In the genomic region with DNA sequence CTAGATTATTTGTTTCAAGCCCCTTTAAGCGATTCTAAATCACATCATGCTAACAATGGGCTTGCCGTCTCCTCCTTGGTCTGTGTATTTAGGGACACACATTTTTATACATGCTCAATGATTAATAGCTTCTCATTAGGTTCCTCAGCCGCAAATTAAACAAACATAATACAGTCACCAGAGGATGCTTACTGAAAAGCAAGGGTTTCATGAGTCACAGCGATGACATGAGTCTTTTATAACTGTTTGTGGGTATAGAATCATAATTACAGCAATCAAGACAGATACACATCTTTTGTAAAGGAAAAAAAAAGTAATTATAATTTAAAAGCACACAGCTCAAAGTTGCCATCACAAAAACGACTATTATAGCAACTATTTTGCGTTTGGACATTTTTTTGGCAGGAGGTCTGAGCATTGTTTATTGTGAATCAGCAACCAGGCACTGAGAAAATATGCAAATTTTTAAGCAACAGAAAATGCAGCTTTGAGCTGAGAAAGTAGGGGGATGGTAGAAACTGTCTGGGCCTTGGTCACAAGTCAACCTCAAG, we compare ENCODE assay signal across 10 mouse cellular contexts. TPM values are rescaled to one million over a fixed set of nuclear protein-coding genes. Genes with fewer than 3 reads are reported as not detected.
DNase-seq lines count a peak whose midpoint lies in the region; ATAC-seq lines count a peak whose summit lies in the region.
"Had no signal": no experiment of that assay in that cellular context is flagged by ENCODE, and none has a peak within 500 bp of the region (broad histone marks: within the 10 kb centered on the region; RNA-seq: fewer than 3 reads in every experiment).

No protein-coding gene starts in this region.

- 28% methylated on average over 6 of the region's 6 CpGs for WGBS in kidney, embryonic 16.5 days
- 12% methylated on average over 6 of the region's 6 CpGs for WGBS in forebrain, embryonic 12.5 days
- WGBS in midbrain, embryonic 15.5 days: 21% methylated on average over 6 of the region's 6 CpGs

- H3K4me2 ChIP-seq in kidney, embryonic 16.5 days (replicated peaks; ENCODE audit: low read depth, low read length): peak overlapping the region; percentile 42
- peak overlapping the region; percentile 43; the same call in 1 of the 2 replicates for H3K4me2 ChIP-seq in forebrain, embryonic 12.5 days
- peak overlapping the region; percentile 21 for H3K4me2 ChIP-seq in midbrain, embryonic 15.5 days

- H3K9ac ChIP-seq in kidney, embryonic 16.5 days (replicated peaks; ENCODE audit: low read length): no peak overlapping the region
- no peak overlapping the region for H3K9ac ChIP-seq in forebrain, embryonic 12.5 days
- no peak overlapping the region for H3K9ac ChIP-seq in midbrain, embryonic 15.5 days

- no peak for DNase-seq in kidney, adult 9 months
- DNase-seq in Muller cell, postnatal 12 days (ENCODE audit: inconsistent ontology term): peak; percentile 98
- no peak for DNase-seq in frontal cortex, postnatal 14 days (ENCODE audit: low spot score in 2 of 2)
- no peak for DNase-seq in cerebellum, adult 11-12 months
- DNase-seq: adrenal gland, postnatal 25 days; heart, adult 2 months had no signal

- no peak overlapping the region for H3K27ac ChIP-seq in kidney, embryonic 16.5 days (ENCODE audit: low read length)
- no peak overlapping the region for H3K27ac ChIP-seq in forebrain, embryonic 12.5 days
- H3K27ac ChIP-seq in midbrain, embryonic 15.5 days: no peak overlapping the region
- H3K27ac ChIP-seq: heart, adult 2 months had no signal

- peak overlapping the region; percentile 8; the same call in 1 of the 2 replicates for H3K4me3 ChIP-seq in kidney, embryonic 16.5 days (ENCODE audit: low read length)
- no peak overlapping the region for H3K4me3 ChIP-seq in forebrain, embryonic 12.5 days (replicated peaks)
- no peak overlapping the region for H3K4me3 ChIP-seq in midbrain, embryonic 15.5 days
- H3K4me3 ChIP-seq: heart, adult 2 months had no signal

- H3K27me3 ChIP-seq in kidney, embryonic 16.5 days (ENCODE audit: insufficient read depth, low read length): no peaks in the 10 kb centered on the region
- H3K27me3 ChIP-seq in forebrain, embryonic 12.5 days: peaks cover 29% of the 10 kb centered on the region; the same call in 1 of the 2 replicates
- no peaks in the 10 kb centered on the region for H3K27me3 ChIP-seq in midbrain, embryonic 15.5 days (replicated peaks)

- no peak for ATAC-seq in kidney, embryonic 16.5 days (ENCODE audit: low FRiP score, low TSS enrichment)
- ATAC-seq in forebrain, embryonic 12.5 days (ENCODE audit: low FRiP score): peak; percentile 64; the same call in 1 of the 2 replicates
- ATAC-seq in midbrain, embryonic 15.5 days (replicated peaks): peak; percentile 57; the same call in 1 of the 2 replicates
- ATAC-seq in erythroblast, adult 5-6 weeks (replicated peaks; ENCODE audit: low FRiP score, poor library complexity, severe bottlenecking): no peak

- peaks cover 8% of the 10 kb centered on the region; the same call in 1 of the 2 replicates for H3K4me1 ChIP-seq in kidney, embryonic 16.5 days (ENCODE audit: insufficient read depth, low read length)
- H3K4me1 ChIP-seq in forebrain, embryonic 12.5 days: peaks cover 15% of the 10 kb centered on the region
- peaks cover 6% of the 10 kb centered on the region; the same call in 1 of the 2 replicates for H3K4me1 ChIP-seq in midbrain, embryonic 15.5 days

- no peaks in the 10 kb centered on the region for H3K9me3 ChIP-seq in kidney, embryonic 16.5 days (ENCODE audit: low read length)
- no peaks in the 10 kb centered on the region for H3K9me3 ChIP-seq in forebrain, embryonic 12.5 days
- H3K9me3 ChIP-seq in midbrain, embryonic 15.5 days: no peaks in the 10 kb centered on the region

- H3K36me3 ChIP-seq in kidney, embryonic 16.5 days (ENCODE audit: insufficient read depth, low read length): no peaks in the 10 kb centered on the region
- H3K36me3 ChIP-seq in forebrain, embryonic 12.5 days (replicated peaks): no peaks in the 10 kb centered on the region
- H3K36me3 ChIP-seq in midbrain, embryonic 15.5 days (replicated peaks): no peaks in the 10 kb centered on the region

RNA-seq across cellular contexts. Expression of a gene that starts 6.5 kb away (rescaled TPM):
- polyA plus RNA-seq in kidney, embryonic 16.5 days (2015; fragmentation: Nextera tagmentation; extraction: Ambion mirVana): 14.6 and 18.0 TPM in 2 replicates
- 63.9 and 75.1 TPM in 2 replicates for polyA plus RNA-seq in forebrain, embryonic 12.5 days (2016; fragmentation: Nextera tagmentation; extraction: Ambion mirVana)
- 100 and 106 TPM in 2 replicates for polyA plus RNA-seq in midbrain, embryonic 15.5 days (2015; fragmentation: Nextera tagmentation; extraction: Ambion mirVana)
- total RNA-seq in erythroblast, adult 5-6 weeks (2015; ENCODE audit: low replicate concordance): 0.38 and 0.84 TPM in 2 replicates
- total RNA-seq in erythroblast, adult 5-6 weeks (2017; ENCODE audit: low replicate concordance): 0.34 and 1.5 TPM in 2 replicates

Comparison
In these comparisons a context has a peak if more than half of its experiments do, and no peak if none do; other contexts are left out.
1. ATAC-seq: peak in forebrain, embryonic 12.5 days (single experiment) and midbrain, embryonic 15.5 days (single experiment); none in kidney, embryonic 16.5 days (single experiment) and erythroblast, adult 5-6 weeks (single experiment).
2. Peak in every context shown above with its lines, with median percentiles within 50 percentile points of each other: H3K4me2 ChIP-seq.